Mouse (Mus musculus) ES-E14 (cell line): Measurements from ENCODE around the gene Heatr9.

Experiments
- HCFC1 ChIP-seq: IDR thresholded peaks from 2 replicates; pipeline ENCODE4 v1.6.1; 2012; ENCODE audit warnings: low read length, inconsistent platforms, borderline replicate concordance; ENCODE audit not compliant: insufficient read depth
- MAFK ChIP-seq: IDR thresholded peaks from 2 replicates; pipeline ENCODE4 v1.6.1; 2014; ENCODE audit warnings: mild to moderate bottlenecking, low read depth, low read length, inconsistent platforms; ENCODE audit not compliant: insufficient read depth
- ZNF384 ChIP-seq: IDR thresholded peaks from 2 replicates; pipeline ENCODE4 v1.6.1; 2012; ENCODE audit warnings: low read depth, low read length, inconsistent platforms

DNA sequence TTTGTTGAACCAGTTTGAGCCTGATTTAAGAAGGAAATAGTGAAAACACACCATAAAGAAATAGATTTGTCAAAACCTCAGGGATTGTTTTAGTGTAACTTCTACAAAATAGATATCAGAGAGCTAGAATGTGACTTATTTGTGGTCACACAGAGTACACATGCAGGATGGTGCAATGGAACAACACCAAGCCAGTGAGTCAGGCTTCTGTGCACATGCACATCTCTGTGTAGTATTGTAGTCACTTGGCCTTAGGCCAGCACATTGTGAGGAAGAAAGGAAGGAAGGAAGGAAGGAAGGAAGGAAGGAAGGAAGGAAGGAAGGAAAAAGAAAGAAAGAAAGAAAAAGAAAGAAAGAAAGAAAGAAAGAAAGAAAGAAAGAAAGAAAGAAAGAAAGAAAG lies 4.8 kb downstream of the Heatr9 start:
- no peak for TF ChIP-seq HCFC1
- no peak for TF ChIP-seq MAFK
- TF ChIP-seq ZNF384: no peak
